Mouse (Mus musculus) stomach, postnatal 0 days (tissue): ENCODE results near the gene Golga3. TPM values are rescaled to one million over a fixed set of nuclear protein-coding genes. Genes with fewer than 3 reads are reported as not detected.

Experiments used
- ATAC-seq: fragments of 200-750 bp; cut with Nextera tagmentation; 2 replicates; pipeline ENCODE4 v1.8.0; 2017; ENCODE audit not compliant: low FRiP score, low TSS enrichment
- DNase-seq: peaks from one replicate; pipeline ENCODE4 v3.0.0-alpha.2; 2016; ENCODE audit warnings: low spot score
- H3K27ac ChIP-seq: fragments of 300-500 bp; sonication (generic); replicated peaks from 2 replicates; pipeline ENCODE4 v1.5.1; 2014; ENCODE audit warnings: mild to moderate bottlenecking, control low read depth
- H3K27me3 ChIP-seq: fragments of 300-500 bp; sonication (generic); 2 replicates; pipeline ENCODE4 v1.6.1; 2014; ENCODE audit warnings: low read length; ENCODE audit not compliant: control insufficient read depth, insufficient read depth
- H3K36me3 ChIP-seq: fragments of 300-500 bp; sonication (generic); 2 replicates; pipeline ENCODE4 v1.6.1; 2014; ENCODE audit warnings: low read length, mixed read lengths; ENCODE audit not compliant: control insufficient read depth, insufficient read depth
- H3K4me1 ChIP-seq: fragments of 300-500 bp; sonication (generic); replicated peaks from 2 replicates; pipeline ENCODE4 v1.6.1; 2014; ENCODE audit warnings: antibody characterized with exemption; ENCODE audit not compliant: control insufficient read depth, insufficient read depth
- H3K4me2 ChIP-seq: fragments of 300-500 bp; sonication (generic); replicated peaks from 2 replicates; pipeline ENCODE4 v1.6.1; 2014; ENCODE audit warnings: low read depth, mild to moderate bottlenecking, control low read depth, moderate library complexity
- H3K4me3 ChIP-seq: fragments of 300-500 bp; sonication (generic); 2 replicates; pipeline ENCODE4 v1.5.1; 2014; ENCODE audit warnings: low read depth, low read length, control low read depth
- H3K9ac ChIP-seq: fragments of 300-500 bp; sonication (generic); 2 replicates; pipeline ENCODE4 v1.6.1; 2014; ENCODE audit warnings: mild to moderate bottlenecking, low read length, control low read depth, mixed read lengths
- H3K9me3 ChIP-seq: fragments of 300-500 bp; sonication (generic); 2 replicates; pipeline ENCODE4 v1.6.1; 2016; ENCODE audit warnings: low read length; ENCODE audit not compliant: control insufficient read depth
- CTCF ChIP-seq: IDR thresholded peaks from 2 replicates; pipeline ENCODE4 v1.5.1; 2016; ENCODE audit warnings: antibody characterized with exemption, low read depth, mild to moderate bottlenecking, moderate library complexity
- EP300 ChIP-seq: optimal IDR thresholded peaks from 2 replicates; pipeline ENCODE3; 2016; ENCODE audit warnings: antibody characterized with exemption
- WGBS: fragments of 180-500 bp; shearing (Covaris S2); extraction: QIAGEN DNeasy Blood & Tissue Kit; methylation state at CpG from one replicate; pipeline ENCODE4 v1.1.7; 2014; 5-methylcytosine and 5-hydroxymethylcytosine counted together
- polyA plus RNA-seq: library from polyadenylated mRNA; unstranded; fragments of >200 nt; fragmentation: Nextera tagmentation; extraction: Ambion mirVana; gene quantifications from 2 replicates; pipeline ENCODE4 v1.2.1, GENCODE M21; 2015

Golga3 gene
- polyA plus RNA-seq, 1 experiment from 2014 or later: 8.3 TPM

GRCm38 (mm10) chr5:110142309-110142708 lies 34.2 kb upstream of the Golga3 start:
- Histone ChIP-seq H3K9ac (no peak overlapping the region), H3K4me1 (no peaks in the 10 kb centered on the region), H3K4me2 (no peak overlapping the region), H3K4me3 (no peak overlapping the region), H3K27me3 (no peaks in the 10 kb centered on the region), H3K36me3 (peaks cover 4% of the 10 kb centered on the region), H3K27ac (no peak overlapping the region), H3K9me3 (no peaks in the 10 kb centered on the region)
- DNase-seq (no peak), ATAC-seq (no peak)
- TF ChIP-seq EP300: no peak
- no peak for TF ChIP-seq CTCF
- 74% methylated on average over 2 of the region's 2 CpGs for WGBS

DNA sequence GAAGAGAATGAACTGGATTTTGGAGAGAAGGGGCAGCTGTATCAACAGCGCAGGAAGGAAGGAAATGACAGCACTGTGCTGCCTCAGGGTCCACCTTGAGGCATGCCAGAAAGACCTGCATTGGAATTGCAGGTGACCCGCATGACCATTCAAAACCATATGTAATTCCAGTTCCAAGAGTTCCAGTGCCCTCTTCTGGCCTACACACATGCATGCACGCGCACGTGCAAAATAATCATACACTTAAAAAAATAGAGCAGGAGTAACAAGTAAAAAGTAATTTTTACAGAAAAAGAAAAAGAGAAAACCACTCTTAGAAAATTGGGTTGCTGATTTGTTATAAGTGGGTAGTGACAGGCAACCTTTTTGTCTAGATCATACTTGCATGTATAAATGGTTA lies 33.5 kb upstream of the Golga3 start:
- no peak overlapping the region for H3K4me2 ChIP-seq
- 84% methylated on average over 5 of the region's 5 CpGs for WGBS
- H3K4me3 ChIP-seq: no peak overlapping the region
- no peaks in the 10 kb centered on the region for H3K4me1 ChIP-seq
- ATAC-seq: no peak
- H3K27me3 ChIP-seq: no peaks in the 10 kb centered on the region
- H3K36me3 ChIP-seq: peaks cover 7% of the 10 kb centered on the region
- no peak overlapping the region for H3K27ac ChIP-seq
- no peak for DNase-seq
- no peaks in the 10 kb centered on the region for H3K9me3 ChIP-seq
- no peak for TF ChIP-seq EP300
- TF ChIP-seq CTCF: peak; percentile 68
- no peak overlapping the region for H3K9ac ChIP-seq

- Histone ChIP-seq H3K4me3 (no peak overlapping the region), H3K27ac (no peak overlapping the region), H3K4me1 (no peaks in the 10 kb centered on the region), H3K4me2 (no peak overlapping the region), H3K27me3 (no peaks in the 10 kb centered on the region), H3K9me3 (no peaks in the 10 kb centered on the region), H3K9ac (no peak overlapping the region), H3K36me3 (peaks cover 14% of the 10 kb centered on the region; the same call in 1 of the 2 replicates)
- ATAC-seq (no peak), DNase-seq (no peak)
- WGBS: 95% methylated on average over 4 of the region's 4 CpGs
- TF ChIP-seq EP300: no peak
- TF ChIP-seq CTCF: no peak
These were observed 7.1 kb upstream of the Golga3 start for GRCm38 (mm10) chr5:110169374-110169773.

DNA sequence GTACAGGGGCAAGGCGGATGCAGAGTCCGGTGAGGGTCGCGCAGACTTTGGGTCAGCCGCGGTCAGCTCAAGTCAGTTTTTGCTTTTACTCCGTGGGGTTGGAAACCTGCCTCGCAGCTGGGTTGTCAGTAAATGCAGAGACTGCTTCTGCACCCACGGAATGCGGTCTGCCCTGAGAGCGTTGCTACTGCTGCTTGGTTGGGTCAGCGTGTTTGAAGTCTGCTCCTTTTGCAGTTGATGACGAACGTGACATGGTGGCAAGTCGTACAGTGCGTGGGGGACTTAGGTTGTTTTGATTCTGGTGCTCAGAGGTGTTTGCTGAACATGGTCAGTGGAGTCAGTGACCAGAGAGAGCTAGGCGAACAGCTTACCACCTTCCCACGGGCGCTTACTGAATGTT lies 520 bp downstream of the Golga3 start:
- WGBS: 1% methylated on average over 19 of the region's 19 CpGs
- ATAC-seq (peak; percentile 24), DNase-seq (no peak)

GRCm38 (mm10) chr5:110178628-110179027 lies 2.1 kb downstream of the Golga3 start:
- H3K9ac ChIP-seq: no peak overlapping the region
- WGBS: 89% methylated on average over 2 of the region's 2 CpGs
- H3K36me3 ChIP-seq: no peaks in the 10 kb centered on the region
- H3K27me3 ChIP-seq: no peaks in the 10 kb centered on the region
- DNase-seq (no peak), ATAC-seq (no peak)
- H3K4me3 ChIP-seq: no peak overlapping the region
- no peaks in the 10 kb centered on the region for H3K9me3 ChIP-seq
- H3K4me1 ChIP-seq: 0 out of 2 replicates have a peak, but pooled peaks cover 4% of the 10 kb centered on the region
- TF ChIP-seq EP300 (no peak), CTCF (no peak)
- no peak overlapping the region for H3K4me2 ChIP-seq
- H3K27ac ChIP-seq: no peak overlapping the region

More for the DNA sequence above, 520 bp downstream of the Golga3 start:
- peak overlapping the region; percentile 83 for H3K27ac ChIP-seq
- H3K9ac ChIP-seq: peak overlapping the region; percentile 89
- H3K4me1 ChIP-seq: 0 out of 2 replicates have a peak, but pooled peaks cover 4% of the 10 kb centered on the region
- no peaks in the 10 kb centered on the region for H3K36me3 ChIP-seq
- TF ChIP-seq CTCF (no peak), EP300 (no peak)
- H3K4me2 ChIP-seq: peak overlapping the region; percentile 72
- H3K4me3 ChIP-seq: peak overlapping the region; percentile 96
- no peaks in the 10 kb centered on the region for H3K27me3 ChIP-seq
- no peaks in the 10 kb centered on the region for H3K9me3 ChIP-seq

DNA sequence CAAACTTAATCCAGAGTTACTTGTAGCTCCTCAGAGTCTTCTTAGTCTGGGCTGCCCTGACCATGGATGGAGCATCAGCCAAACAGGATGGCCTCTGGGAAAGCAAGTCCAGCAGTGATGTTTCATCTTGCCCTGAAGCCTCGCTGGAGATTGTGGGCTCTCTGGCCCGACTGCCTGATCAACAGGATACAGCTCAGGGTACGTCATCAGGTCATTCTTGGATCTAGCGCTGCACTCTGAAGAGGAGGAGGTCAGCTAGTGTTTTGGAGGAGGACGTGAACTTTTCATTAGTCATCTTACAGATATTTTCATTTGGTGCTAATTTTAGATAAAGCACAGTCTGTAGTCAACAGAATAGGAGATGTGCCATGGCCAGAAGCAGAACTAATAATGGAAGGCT lies 5.2 kb downstream of the Golga3 start:
- H3K9ac ChIP-seq: no peak overlapping the region
- no peak overlapping the region for H3K27ac ChIP-seq
- no peak for TF ChIP-seq EP300
- TF ChIP-seq CTCF: no peak
- 79% methylated on average over 5 of the region's 5 CpGs for WGBS
- no peak for DNase-seq
- H3K9me3 ChIP-seq: no peaks in the 10 kb centered on the region
- 0 out of 2 replicates have a peak, but pooled peaks cover 4% of the 10 kb centered on the region for H3K4me1 ChIP-seq
- H3K4me3 ChIP-seq: no peak overlapping the region
- H3K27me3 ChIP-seq: no peaks in the 10 kb centered on the region
- H3K36me3 ChIP-seq: peaks cover 16% of the 10 kb centered on the region
- H3K4me2 ChIP-seq: no peak overlapping the region
- no peak for ATAC-seq
